Mouse (Mus musculus): ENCODE measurements at regions not wholly inside any gene's neighbourhood (a gene's known extent, or its start where the extent isn't known, plus 50 kb on each side); places are given as distances from the start of the nearest gene placed in this dataset.

- Histone ChIP-seq H3K4me2 (ENCODE audit: low read length) (no peak overlapping the region), H3K9me3 (replicated peaks; ENCODE audit: control insufficient read depth, low read length, poor library complexity, severe bottlenecking) (no peaks in the 10 kb centered on the region), H3K4me3 (ENCODE audit: low read depth, low read length) (no peak overlapping the region), H3K9ac (ENCODE audit: low read depth, low read length) (no peak overlapping the region), H3K36me3 (ENCODE audit: control insufficient read depth, insufficient read depth, low read length) (no peaks in the 10 kb centered on the region), H3K27ac (ENCODE audit: low read length) (no peak overlapping the region), H3K27me3 (ENCODE audit: control insufficient read depth, insufficient read depth, low read depth, low read length) (no peaks in the 10 kb centered on the region), H3K4me1 (ENCODE audit: control insufficient read depth, insufficient read depth, low read length) (no peaks in the 10 kb centered on the region)
- no peak for ATAC-seq
- WGBS = 85% methylated on average over 5 of the region's 5 CpGs
Observed at GRCm38 (mm10) chr2:17830216-17830615, 99.0 kb upstream of the Nebl start.

- WGBS = 81% methylated on average over 2 of the region's 2 CpGs
- H3K27ac ChIP-seq (ENCODE audit: low read length) = no peak overlapping the region
Observed at GRCm38 (mm10) chr2:17825271-17825670, 94.0 kb upstream of the Nebl start.

GRCm38 (mm10) chr2:17824176-17824575 is 92.9 kb upstream of the Nebl start:
- Histone ChIP-seq H3K27me3 (ENCODE audit: control insufficient read depth, insufficient read depth, low read depth, low read length) (no peaks in the 10 kb centered on the region), H3K4me3 (ENCODE audit: low read depth, low read length) (no peak overlapping the region), H3K27ac (ENCODE audit: low read length) (no peak overlapping the region), H3K9me3 (replicated peaks; ENCODE audit: control insufficient read depth, low read length, poor library complexity, severe bottlenecking) (no peaks in the 10 kb centered on the region), H3K4me2 (ENCODE audit: low read length) (no peak overlapping the region), H3K36me3 (ENCODE audit: control insufficient read depth, insufficient read depth, low read length) (no peaks in the 10 kb centered on the region), H3K4me1 (ENCODE audit: control insufficient read depth, insufficient read depth, low read length) (no peaks in the 10 kb centered on the region), H3K9ac (ENCODE audit: low read depth, low read length) (no peak overlapping the region)
- ATAC-seq = no peak
- WGBS = 87% methylated on average over 5 of the region's 5 CpGs

More at GRCm38 (mm10) chr2:17825271-17825670, 94.0 kb upstream of the Nebl start:
- Histone ChIP-seq H3K27me3 (ENCODE audit: control insufficient read depth, insufficient read depth, low read depth, low read length) (no peaks in the 10 kb centered on the region), H3K9me3 (replicated peaks; ENCODE audit: control insufficient read depth, low read length, poor library complexity, severe bottlenecking) (no peaks in the 10 kb centered on the region), H3K4me3 (ENCODE audit: low read depth, low read length) (no peak overlapping the region), H3K4me2 (ENCODE audit: low read length) (no peak overlapping the region), H3K9ac (ENCODE audit: low read depth, low read length) (no peak overlapping the region), H3K36me3 (ENCODE audit: control insufficient read depth, insufficient read depth, low read length) (no peaks in the 10 kb centered on the region), H3K4me1 (ENCODE audit: control insufficient read depth, insufficient read depth, low read length) (no peaks in the 10 kb centered on the region)
- no peak for ATAC-seq

- Histone ChIP-seq H3K36me3 (ENCODE audit: control insufficient read depth, insufficient read depth, low read length) (no peaks in the 10 kb centered on the region), H3K27ac (ENCODE audit: low read length) (no peak overlapping the region), H3K9ac (ENCODE audit: low read depth, low read length) (no peak overlapping the region), H3K27me3 (ENCODE audit: control insufficient read depth, insufficient read depth, low read depth, low read length) (no peaks in the 10 kb centered on the region), H3K4me1 (ENCODE audit: control insufficient read depth, insufficient read depth, low read length) (no peaks in the 10 kb centered on the region), H3K4me3 (ENCODE audit: low read depth, low read length) (no peak overlapping the region), H3K9me3 (replicated peaks; ENCODE audit: control insufficient read depth, low read length, poor library complexity, severe bottlenecking) (no peaks in the 10 kb centered on the region), H3K4me2 (ENCODE audit: low read length) (no peak overlapping the region)
- ATAC-seq = no peak
- WGBS = 85% methylated on average over 4 of the region's 4 CpGs
Observed at GRCm38 (mm10) chr2:17822621-17823006, 91.3 kb upstream of the Nebl start.

DNA sequence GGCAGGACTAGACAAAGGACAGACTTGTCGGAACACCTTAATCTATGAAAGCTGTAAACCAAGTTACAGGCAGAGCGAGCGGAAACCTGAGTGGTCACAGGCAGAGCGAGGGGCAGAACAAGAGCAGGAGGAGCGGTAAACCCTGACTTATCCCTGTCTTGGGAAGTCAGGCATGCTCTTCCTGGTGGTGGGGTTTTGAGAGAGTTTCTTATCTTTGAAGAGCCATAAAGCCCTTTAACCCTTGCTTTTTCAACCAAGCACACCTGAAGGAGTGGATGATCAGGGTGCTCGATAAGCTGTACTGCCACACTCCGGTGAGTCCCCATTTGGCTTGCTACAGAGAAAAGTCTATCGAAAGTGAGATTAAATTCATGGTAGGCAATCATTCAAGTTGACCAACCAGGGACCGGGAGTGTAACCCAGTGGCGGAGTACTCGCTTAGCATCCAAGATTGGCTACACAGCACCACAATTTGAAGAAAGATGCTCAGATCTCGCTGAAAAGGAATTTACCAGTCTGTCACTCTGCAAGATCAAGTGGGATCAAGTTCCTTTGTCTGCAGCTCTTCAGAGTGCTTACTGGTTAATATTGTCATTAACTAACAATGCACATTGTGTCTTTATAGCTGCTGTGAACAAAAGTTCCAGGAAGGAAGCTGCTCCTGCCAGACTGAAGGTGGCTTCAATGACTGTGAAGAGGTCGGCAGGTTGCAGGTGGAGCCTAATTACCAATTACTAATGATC is 90.8 kb upstream of the Nebl start:
- Histone ChIP-seq H3K9me3 (replicated peaks; ENCODE audit: control insufficient read depth, low read length, poor library complexity, severe bottlenecking) (no peaks in the 10 kb centered on the region), H3K9ac (ENCODE audit: low read depth, low read length) (no peak overlapping the region), H3K4me3 (ENCODE audit: low read depth, low read length) (no peak overlapping the region), H3K27me3 (ENCODE audit: control insufficient read depth, insufficient read depth, low read depth, low read length) (no peaks in the 10 kb centered on the region), H3K4me2 (ENCODE audit: low read length) (no peak overlapping the region), H3K4me1 (ENCODE audit: control insufficient read depth, insufficient read depth, low read length) (no peaks in the 10 kb centered on the region), H3K27ac (ENCODE audit: low read length) (no peak overlapping the region), H3K36me3 (ENCODE audit: control insufficient read depth, insufficient read depth, low read length) (no peaks in the 10 kb centered on the region)
- ATAC-seq = no peak
- 71% methylated on average over 13 of the region's 13 CpGs for WGBS

- 19% methylated on average over 7 of the region's 7 CpGs for WGBS
- H3K27me3 ChIP-seq (ENCODE audit: control insufficient read depth, insufficient read depth, low read depth, low read length) = no peaks in the 10 kb centered on the region
Observed at GRCm38 (mm10) chr2:17811943-17812670, 80.8 kb upstream of the Nebl start.

More at GRCm38 (mm10) chr2:17811943-17812670, 80.8 kb upstream of the Nebl start:
- Histone ChIP-seq H3K9ac (ENCODE audit: low read depth, low read length) (no peak overlapping the region), H3K4me2 (ENCODE audit: low read length) (no peak overlapping the region), H3K36me3 (ENCODE audit: control insufficient read depth, insufficient read depth, low read length) (no peaks in the 10 kb centered on the region), H3K27ac (ENCODE audit: low read length) (no peak overlapping the region), H3K9me3 (replicated peaks; ENCODE audit: control insufficient read depth, low read length, poor library complexity, severe bottlenecking) (no peaks in the 10 kb centered on the region), H3K4me3 (ENCODE audit: low read depth, low read length) (no peak overlapping the region), H3K4me1 (ENCODE audit: control insufficient read depth, insufficient read depth, low read length) (no peaks in the 10 kb centered on the region)
- no peak for ATAC-seq

All from midbrain, embryonic 16.5 days (tissue).